Mouse (Mus musculus): ENCODE measurements around the gene Aldh1a1.

DNA sequence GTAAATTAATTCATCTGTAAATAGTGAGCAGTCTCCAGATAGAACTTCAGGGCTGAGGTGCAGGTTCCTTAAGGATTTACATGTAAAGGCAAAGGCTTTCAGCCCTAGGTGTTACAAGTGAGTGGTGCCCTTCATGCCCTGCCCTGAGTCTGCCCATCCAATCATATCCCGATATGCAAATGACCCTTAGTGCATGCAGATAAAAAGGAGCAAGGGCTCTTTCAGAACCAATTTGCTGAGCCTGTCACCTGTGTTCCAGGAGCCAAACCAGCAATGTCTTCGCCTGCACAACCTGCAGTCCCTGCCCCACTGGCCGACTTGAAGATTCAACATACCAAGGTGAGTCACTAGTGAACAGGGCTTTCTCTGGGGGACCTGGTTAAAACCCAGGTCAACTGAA lies 109.2 kb downstream of the Aldh1a1 start:
- TF ChIP-seq CTCF (IDR thresholded peaks at IDR 0.05) = no peak
- TF ChIP-seq EP300 (IDR thresholded peaks at IDR 0.05) = no peak

All from lung, postnatal 0 days (tissue).